Mouse (Mus musculus): ENCODE measurements at regions not wholly inside any gene's neighbourhood (a gene's known extent, or its start where the extent isn't known, plus 50 kb on each side); places are given as distances from the start of the nearest gene placed in this dataset.
"Not testable (repeated sequence)": the region's sequence is repeated elsewhere in the genome, so short reads cannot be mapped to it uniquely, and the experiment has no call there.

GRCm38 (mm10) chr10:117465058-117465660 is 85.3 kb upstream of the Cpsf6 start:
- no peak for DNase-seq (ENCODE audit: low spot score)
- Histone ChIP-seq H3K9me3 (ENCODE audit: control insufficient read depth, low read length) (no peaks in the 10 kb centered on the region), H3K9ac (ENCODE audit: low read length) (no peak overlapping the region), H3K36me3 (ENCODE audit: control insufficient read depth, insufficient read depth, low read length) (no peaks in the 10 kb centered on the region), H3K4me1 (ENCODE audit: control insufficient read depth, insufficient read depth, low read length) (no peaks in the 10 kb centered on the region), H3K4me2 (ENCODE audit: low read depth, severe bottlenecking) (no peak overlapping the region), H3K4me3 (ENCODE audit: low read depth, low read length) (no peak overlapping the region), H3K27ac (replicated peaks; ENCODE audit: low read depth, low read length) (no peak overlapping the region), H3K27me3 (ENCODE audit: control insufficient read depth, insufficient read depth, low read length) (no peaks in the 10 kb centered on the region)
- 83% methylated on average over 12 of the region's 12 CpGs for WGBS
- no peak for ATAC-seq (ENCODE audit: insufficient number of reproducible peaks, low FRiP score, low TSS enrichment, low read depth)

- H3K4me1 ChIP-seq (ENCODE audit: control insufficient read depth, insufficient read depth, low read length); H3K4me3 ChIP-seq (ENCODE audit: low read depth, low read length); DNase-seq (ENCODE audit: low spot score); H3K9ac ChIP-seq (ENCODE audit: low read length); ATAC-seq (ENCODE audit: insufficient number of reproducible peaks, low FRiP score, low TSS enrichment, low read depth); H3K9me3 ChIP-seq (ENCODE audit: control insufficient read depth, low read length); H3K27me3 ChIP-seq (ENCODE audit: control insufficient read depth, insufficient read depth, low read length); H3K36me3 ChIP-seq (ENCODE audit: control insufficient read depth, insufficient read depth, low read length); H3K27ac ChIP-seq (replicated peaks; ENCODE audit: low read depth, low read length); H3K4me2 ChIP-seq (ENCODE audit: low read depth, severe bottlenecking): not testable (repeated sequence)
Observed at GRCm38 (mm10) chr10:117464331-117464730, 84.5 kb upstream of the Cpsf6 start.

- H3K4me1 ChIP-seq (ENCODE audit: control insufficient read depth, insufficient read depth, low read length) = no peaks in the 10 kb centered on the region
- H3K27ac ChIP-seq (replicated peaks; ENCODE audit: low read depth, low read length) = no peak overlapping the region
- H3K27me3 ChIP-seq (ENCODE audit: control insufficient read depth, insufficient read depth, low read length) = no peaks in the 10 kb centered on the region
- H3K9me3 ChIP-seq (ENCODE audit: control insufficient read depth, low read length) = no peaks in the 10 kb centered on the region
- no peak overlapping the region for H3K4me2 ChIP-seq (ENCODE audit: low read depth, severe bottlenecking)
- no peak overlapping the region for H3K4me3 ChIP-seq (ENCODE audit: low read depth, low read length)
- no peak overlapping the region for H3K9ac ChIP-seq (ENCODE audit: low read length)
- H3K36me3 ChIP-seq (ENCODE audit: control insufficient read depth, insufficient read depth, low read length) = no peaks in the 10 kb centered on the region
- WGBS = 90% methylated on average over 8 of the region's 8 CpGs
- DNase-seq (ENCODE audit: low spot score) = no peak
- ATAC-seq (ENCODE audit: insufficient number of reproducible peaks, low FRiP score, low TSS enrichment, low read depth) = no peak
Observed at GRCm38 (mm10) chr10:117463636-117464035, 83.8 kb upstream of the Cpsf6 start.

- no peak overlapping the region for H3K4me3 ChIP-seq (ENCODE audit: low read depth, low read length)
- ATAC-seq (ENCODE audit: insufficient number of reproducible peaks, low FRiP score, low TSS enrichment, low read depth) (no peak), DNase-seq (ENCODE audit: low spot score) (no peak)
- H3K27me3 ChIP-seq (ENCODE audit: control insufficient read depth, insufficient read depth, low read length) = no peaks in the 10 kb centered on the region
- H3K9ac ChIP-seq (ENCODE audit: low read length) = no peak overlapping the region
- no peaks in the 10 kb centered on the region for H3K36me3 ChIP-seq (ENCODE audit: control insufficient read depth, insufficient read depth, low read length)
- H3K27ac ChIP-seq (replicated peaks; ENCODE audit: low read depth, low read length) = no peak overlapping the region
- H3K4me2 ChIP-seq (ENCODE audit: low read depth, severe bottlenecking) = no peak overlapping the region
- 98% methylated on average over 4 of the region's 4 CpGs for WGBS
- no peaks in the 10 kb centered on the region for H3K4me1 ChIP-seq (ENCODE audit: control insufficient read depth, insufficient read depth, low read length)
- H3K9me3 ChIP-seq (ENCODE audit: control insufficient read depth, low read length) = no peaks in the 10 kb centered on the region
Observed at GRCm38 (mm10) chr10:117462921-117463320, 83.1 kb upstream of the Cpsf6 start.

- Histone ChIP-seq H3K4me1 (ENCODE audit: control insufficient read depth, insufficient read depth, low read length) (no peaks in the 10 kb centered on the region), H3K9me3 (ENCODE audit: control insufficient read depth, low read length) (no peaks in the 10 kb centered on the region), H3K27ac (replicated peaks; ENCODE audit: low read depth, low read length) (no peak overlapping the region), H3K9ac (ENCODE audit: low read length) (no peak overlapping the region), H3K4me3 (ENCODE audit: low read depth, low read length) (no peak overlapping the region), H3K27me3 (ENCODE audit: control insufficient read depth, insufficient read depth, low read length) (no peaks in the 10 kb centered on the region), H3K4me2 (ENCODE audit: low read depth, severe bottlenecking) (no peak overlapping the region), H3K36me3 (ENCODE audit: control insufficient read depth, insufficient read depth, low read length) (no peaks in the 10 kb centered on the region)
- DNase-seq (ENCODE audit: low spot score) = no peak
- WGBS = 56% methylated on average over 11 of the region's 11 CpGs
- no peak for ATAC-seq (ENCODE audit: insufficient number of reproducible peaks, low FRiP score, low TSS enrichment, low read depth)
Observed at GRCm38 (mm10) chr10:117461791-117462516, 82.1 kb upstream of the Cpsf6 start.

- Histone ChIP-seq H3K27me3 (ENCODE audit: control insufficient read depth, insufficient read depth, low read length) (no peaks in the 10 kb centered on the region), H3K36me3 (ENCODE audit: control insufficient read depth, insufficient read depth, low read length) (no peaks in the 10 kb centered on the region), H3K4me2 (ENCODE audit: low read depth, severe bottlenecking) (no peak overlapping the region), H3K27ac (replicated peaks; ENCODE audit: low read depth, low read length) (no peak overlapping the region), H3K4me1 (ENCODE audit: control insufficient read depth, insufficient read depth, low read length) (no peaks in the 10 kb centered on the region), H3K4me3 (ENCODE audit: low read depth, low read length) (no peak overlapping the region), H3K9ac (ENCODE audit: low read length) (no peak overlapping the region), H3K9me3 (ENCODE audit: control insufficient read depth, low read length) (no peaks in the 10 kb centered on the region)
- ATAC-seq (ENCODE audit: insufficient number of reproducible peaks, low FRiP score, low TSS enrichment, low read depth) = no peak
- no peak for DNase-seq (ENCODE audit: low spot score)
- 84% methylated on average over 4 of the region's 4 CpGs for WGBS
Observed at GRCm38 (mm10) chr10:117461261-117461660, 81.4 kb upstream of the Cpsf6 start.

GRCm38 (mm10) chr10:117460366-117460730 is 80.5 kb upstream of the Cpsf6 start:
- Histone ChIP-seq H3K4me1 (ENCODE audit: control insufficient read depth, insufficient read depth, low read length) (no peaks in the 10 kb centered on the region), H3K27ac (replicated peaks; ENCODE audit: low read depth, low read length) (no peak overlapping the region), H3K27me3 (ENCODE audit: control insufficient read depth, insufficient read depth, low read length) (no peaks in the 10 kb centered on the region), H3K4me3 (ENCODE audit: low read depth, low read length) (no peak overlapping the region), H3K36me3 (ENCODE audit: control insufficient read depth, insufficient read depth, low read length) (no peaks in the 10 kb centered on the region), H3K4me2 (ENCODE audit: low read depth, severe bottlenecking) (no peak overlapping the region), H3K9me3 (ENCODE audit: control insufficient read depth, low read length) (no peaks in the 10 kb centered on the region), H3K9ac (ENCODE audit: low read length) (no peak overlapping the region)
- WGBS = 90% methylated on average over 6 of the region's 6 CpGs
- DNase-seq (ENCODE audit: low spot score) = no peak
- ATAC-seq (ENCODE audit: insufficient number of reproducible peaks, low FRiP score, low TSS enrichment, low read depth) = no peak

GRCm38 (mm10) chr10:117459651-117460365 is 80.0 kb upstream of the Cpsf6 start:
- Histone ChIP-seq H3K4me3 (ENCODE audit: low read depth, low read length) (no peak overlapping the region), H3K9me3 (ENCODE audit: control insufficient read depth, low read length) (no peaks in the 10 kb centered on the region), H3K9ac (ENCODE audit: low read length) (no peak overlapping the region), H3K4me2 (ENCODE audit: low read depth, severe bottlenecking) (no peak overlapping the region), H3K27ac (replicated peaks; ENCODE audit: low read depth, low read length) (no peak overlapping the region), H3K27me3 (ENCODE audit: control insufficient read depth, insufficient read depth, low read length) (no peaks in the 10 kb centered on the region), H3K36me3 (ENCODE audit: control insufficient read depth, insufficient read depth, low read length) (no peaks in the 10 kb centered on the region), H3K4me1 (ENCODE audit: control insufficient read depth, insufficient read depth, low read length) (no peaks in the 10 kb centered on the region)
- DNase-seq (ENCODE audit: low spot score) (no peak), ATAC-seq (ENCODE audit: insufficient number of reproducible peaks, low FRiP score, low TSS enrichment, low read depth) (no peak)
- WGBS = 90% methylated on average over 10 of the region's 10 CpGs
